Mouse (Mus musculus) MEL (cell line): ENCODE data around the gene Fbxl5. TPM values are rescaled to one million over a fixed set of nuclear protein-coding genes. Genes with fewer than 3 reads are reported as not detected.
A peak's percentile ranks its signal among the peaks of the same experiment; 100 is the strongest.

Experiments used
- DNase-seq: peaks from one replicate; pipeline ENCODE4 v3.0.0; 2011; ENCODE audit warnings: low read depth, low spot score
- H3K27ac ChIP-seq: 2 replicates; pipeline ENCODE4 v1.5.1; 2012; ENCODE audit warnings: low read depth, mild to moderate bottlenecking, control low read depth, low read length, moderate library complexity; ENCODE audit not compliant: control insufficient read depth
- H3K27me3 ChIP-seq, 2 experiments: fragments of 150-350 bp in 1 of 2; sonication (generic) in 1 of 2; 2 replicates each; pipeline ENCODE4 v1.6.1; 2012; ENCODE audit warnings: low read length in 2 of 2, mild to moderate bottlenecking in 2 of 2, improper control_type of control experiment in 1 of 2, moderate library complexity in 1 of 2; ENCODE audit not compliant: insufficient read depth in 2 of 2, control insufficient read depth in 1 of 2
- H3K36me3 ChIP-seq, 2 experiments: 2 replicates each; pipeline ENCODE4 v1.6.1; 2012 to 2014; ENCODE audit warnings: low read length in 2 of 2, improper control_type of control experiment in 1 of 2, inconsistent platforms in 1 of 2, mild to moderate bottlenecking in 1 of 2; ENCODE audit not compliant: insufficient read depth in 2 of 2, control insufficient read depth in 1 of 2
- H3K4me1 ChIP-seq, 2 experiments: fragments of 150-350 bp in 1 of 2; sonication (generic) in 1 of 2; 2 replicates each; pipeline ENCODE4 v1.6.1; 2012; ENCODE audit warnings: low read length in 2 of 2, improper control_type of control experiment in 1 of 2, mild to moderate bottlenecking in 1 of 2; ENCODE audit not compliant: insufficient read depth in 2 of 2, control insufficient read depth in 1 of 2
- H3K4me3 ChIP-seq, 2 experiments: fragments of 150-350 bp in 1 of 2; sonication (generic) in 1 of 2; 2 replicates each; pipeline ENCODE4 v1.5.1; 2012; ENCODE audit warnings: low read depth in 2 of 2, low read length in 2 of 2, mild to moderate bottlenecking in 2 of 2, moderate library complexity in 2 of 2, control low read depth in 1 of 2, improper control_type of control experiment in 1 of 2; ENCODE audit not compliant: control insufficient read depth in 1 of 2, insufficient read depth in 1 of 2
- H3K79me2 ChIP-seq: 2 replicates; pipeline ENCODE4 v1.6.1; 2012; ENCODE audit warnings: mild to moderate bottlenecking, low read length, moderate library complexity; ENCODE audit not compliant: control insufficient read depth, poor library complexity, insufficient read depth
- H3K9ac ChIP-seq: 2 replicates; pipeline ENCODE4 v1.6.1; 2012; ENCODE audit warnings: low read depth, mild to moderate bottlenecking, control low read depth, low read length, moderate library complexity; ENCODE audit not compliant: control insufficient read depth, poor library complexity, severe bottlenecking
- H3K9me3 ChIP-seq: fragments of 150-350 bp; sonication (generic); replicated peaks from 2 replicates; pipeline ENCODE4 v1.6.1; 2012; ENCODE audit warnings: mild to moderate bottlenecking, low read length, improper control_type of control experiment, moderate library complexity; ENCODE audit not compliant: insufficient read depth
- BHLHE40 ChIP-seq: IDR thresholded peaks from 2 replicates; pipeline ENCODE4 v1.6.1; 2012; ENCODE audit warnings: low read depth, mild to moderate bottlenecking, inconsistent platforms, low read length, improper control_type of control experiment, borderline replicate concordance
- CHD2 ChIP-seq: IDR thresholded peaks from 2 replicates; pipeline ENCODE4 v1.6.1; 2011; ENCODE audit warnings: low read length, improper control_type of control experiment
- CTCF ChIP-seq, 3 experiments: IDR thresholded peaks in 2 of 3; conservative IDR thresholded peaks in 1 of 3; 2 replicates each; pipeline ENCODE4 v1.5.1; 2011 to 2012; ENCODE audit warnings: low read length in 3 of 3, low read depth in 2 of 3, mild to moderate bottlenecking in 2 of 3, improper control_type of control experiment in 1 of 3, inconsistent platforms in 1 of 3, mixed read lengths in 1 of 3, moderate library complexity in 1 of 3; ENCODE audit not compliant: control insufficient read depth in 1 of 3, insufficient read depth in 1 of 3, poor library complexity in 1 of 3, severe bottlenecking in 1 of 3
- ELF1 ChIP-seq: IDR thresholded peaks from 2 replicates; pipeline ENCODE4 v1.6.1; 2014; ENCODE audit warnings: low read depth, mild to moderate bottlenecking, inconsistent platforms, low read length, improper control_type of control experiment, moderate library complexity
- EP300 ChIP-seq, 2 experiments: IDR thresholded peaks; 2 replicates each; pipeline ENCODE4 v1.6.1; 2011; ENCODE audit warnings: improper control_type of control experiment in 2 of 2, low read length in 2 of 2, low read depth in 1 of 2, mild to moderate bottlenecking in 1 of 2
- ETS1 ChIP-seq: IDR thresholded peaks from 2 replicates; pipeline ENCODE4 v1.6.1; 2012; ENCODE audit warnings: low read depth, mild to moderate bottlenecking, inconsistent platforms, low read length, improper control_type of control experiment, moderate library complexity
- KAT2A ChIP-seq: conservative IDR thresholded peaks from 2 replicates; pipeline ENCODE4 v1.6.1; 2012; ENCODE audit warnings: low read depth, low read length, improper control_type of control experiment, inconsistent platforms
- MAZ ChIP-seq: IDR thresholded peaks from 2 replicates; pipeline ENCODE4 v1.6.1; 2012; ENCODE audit warnings: low read depth, mild to moderate bottlenecking, inconsistent platforms, low read length, improper control_type of control experiment
- MEF2A ChIP-seq: IDR thresholded peaks from 2 replicates; pipeline ENCODE4 v1.6.1; 2014; ENCODE audit warnings: low read depth, mild to moderate bottlenecking, inconsistent platforms, low read length, improper control_type of control experiment; ENCODE audit not compliant: poor library complexity, insufficient replicate concordance, severe bottlenecking; ENCODE audit errors: extremely low read depth
- MXI1 ChIP-seq: IDR thresholded peaks from 2 replicates; pipeline ENCODE4 v1.6.1; 2011; ENCODE audit warnings: mild to moderate bottlenecking, low read depth, low read length, improper control_type of control experiment
- MYB ChIP-seq: IDR thresholded peaks from 2 replicates; pipeline ENCODE4 v1.6.1; 2011; ENCODE audit warnings: mild to moderate bottlenecking, low read depth, low read length, improper control_type of control experiment
- NRF1 ChIP-seq: IDR thresholded peaks from 2 replicates; pipeline ENCODE4 v1.6.1; 2014; ENCODE audit warnings: low read depth, mild to moderate bottlenecking, inconsistent platforms, low read length, improper control_type of control experiment, moderate library complexity; ENCODE audit not compliant: poor library complexity, insufficient read depth, severe bottlenecking
- RAD21 ChIP-seq: IDR thresholded peaks from 2 replicates; pipeline ENCODE4 v1.6.1; 2011; ENCODE audit warnings: mild to moderate bottlenecking, low read depth, low read length, improper control_type of control experiment
- RCOR1 ChIP-seq: IDR thresholded peaks from 2 replicates; pipeline ENCODE4 v1.6.1; 2012; ENCODE audit warnings: low read depth, mild to moderate bottlenecking, inconsistent platforms, low read length, improper control_type of control experiment
- SMC3 ChIP-seq: IDR thresholded peaks from 2 replicates; pipeline ENCODE4 v1.6.1; 2011; ENCODE audit warnings: low read depth, low read length, improper control_type of control experiment
- TAL1 ChIP-seq: IDR thresholded peaks from 2 replicates; pipeline ENCODE4 v1.6.1; 2012; ENCODE audit warnings: mild to moderate bottlenecking, inconsistent platforms, low read length, moderate library complexity, mixed read lengths
- UBTF ChIP-seq: IDR thresholded peaks from 2 replicates; pipeline ENCODE4 v1.6.1; 2012; ENCODE audit warnings: low read depth, mild to moderate bottlenecking, inconsistent platforms, low read length, improper control_type of control experiment, moderate library complexity, borderline replicate concordance; ENCODE audit not compliant: insufficient read depth
- ZC3H11A ChIP-seq: IDR thresholded peaks from 2 replicates; pipeline ENCODE4 v1.6.1; 2012; ENCODE audit warnings: low read depth, mild to moderate bottlenecking, inconsistent platforms, low read length, improper control_type of control experiment
- ZKSCAN1 ChIP-seq: IDR thresholded peaks from 2 replicates; pipeline ENCODE4 v1.6.1; 2012; ENCODE audit warnings: low read depth, mild to moderate bottlenecking, inconsistent platforms, low read length, improper control_type of control experiment, moderate library complexity
- polyA plus RNA-seq, 2 experiments: library from polyadenylated mRNA; stranded (reverse) in 1 of 2; unstranded in 1 of 2; fragments of >175 nt in 1 of 2; fragments of >200 nt in 1 of 2; gene quantifications; 2 replicates each; pipeline versions ENCODE4 v1.2.1 to v1.2.4; 2012; ENCODE audit warnings: low replicate concordance in 2 of 2, low read depth in 1 of 2; ENCODE audit not compliant: insufficient read length in 2 of 2, insufficient read depth in 1 of 2, missing spikeins in 1 of 2
- total RNA-seq: library from RNA; depleted of rRNA; stranded (reverse); fragments of 300-350 nt; gene quantifications from 2 replicates; pipeline ENCODE4 v1.2.3, GENCODE M21; 2012

The Fbxl5 gene
- total and polyA plus RNA-seq, 3 experiments = 22.8 to 25.7 TPM; not detected in 1

- Histone ChIP-seq H3K27me3 (no peaks in the 10 kb centered on the region), H3K9me3 (no peaks in the 10 kb centered on the region)
- TF ChIP-seq ETS1 (no peak), RAD21 (peak; percentile 62), SMC3 (peak; percentile 53), TAL1 (no peak), MXI1 (peak; percentile 26; the same call in 1 of the 2 replicates), UBTF (no peak), CTCF (IDR thresholded peaks at IDR 0.05 in 2 of 3, conservative IDR thresholded peaks at IDR 0.05 in 1 of 3; ENCODE audit: control insufficient read depth in 1 of 3, insufficient read depth in 1 of 3, low read depth in 2 of 3, low read length in 3 of 3, poor library complexity in 1 of 3, severe bottlenecking in 1 of 3) (peak; percentile 79 to 94 (median 85)), ELF1 (peak; percentile 79), MAZ (no peak; the same call in 1 of the 2 replicates), RCOR1 (peak; percentile 44; the same call in 1 of the 2 replicates), KAT2A (no peak), ZC3H11A (peak; percentile 30; the same call in 1 of the 2 replicates)
- TF ChIP-seq, all 39 proteins: peak for 7
- H3K4me1 ChIP-seq = peaks cover 0 to 2% of the 10 kb centered on the region in 2 experiments; a peak in 1 of 4 replicates
- H3K36me3 ChIP-seq = no peaks in the 10 kb centered on the region; a peak in 1 of 4 replicates
- H3K4me3 ChIP-seq = no peak overlapping the region
- no peak overlapping the region for H3K27ac ChIP-seq
- H3K79me2 ChIP-seq = no peaks in the 10 kb centered on the region
- DNase-seq = peak; percentile 76
- H3K9ac ChIP-seq = no peak overlapping the region
Observed at GRCm38 (mm10) chr5:43837372-43837771, 15.9 kb upstream of the Fbxl5 start.

GRCm38 (mm10) chr5:43836590-43836989 lies 15.2 kb upstream of the Fbxl5 start:
- no peak for DNase-seq
- TF ChIP-seq BHLHE40 (no peak), MYB (no peak), NRF1 (no peak), EP300 (IDR thresholded peaks at IDR 0.05; ENCODE audit: low read depth in 1 of 2, low read length in 2 of 2) (no peak), ELF1 (no peak), CHD2 (no peak), SMC3 (peak; percentile 39), TAL1 (no peak), CTCF (IDR thresholded peaks at IDR 0.05 in 2 of 3, conservative IDR thresholded peaks at IDR 0.05 in 1 of 3; ENCODE audit: control insufficient read depth in 1 of 3, insufficient read depth in 1 of 3, low read depth in 2 of 3, low read length in 3 of 3, poor library complexity in 1 of 3, severe bottlenecking in 1 of 3) (peak in 2 of 3 experiments; percentile 7 to 43; a peak in 2 of 6 replicates), ZKSCAN1 (no peak), MEF2A (no peak), MAZ (no peak), RAD21 (peak; percentile 9; the same call in 1 of the 2 replicates)
- peaks cover 0 to 2% of the 10 kb centered on the region in 2 experiments; a peak in 1 of 4 replicates for H3K4me1 ChIP-seq
- H3K79me2 ChIP-seq = no peaks in the 10 kb centered on the region
- no peak overlapping the region for H3K9ac ChIP-seq
- no peaks in the 10 kb centered on the region for H3K9me3 ChIP-seq
- H3K27me3 ChIP-seq = no peaks in the 10 kb centered on the region
- H3K36me3 ChIP-seq = no peaks in the 10 kb centered on the region; a peak in 1 of 4 replicates
- no peak overlapping the region for H3K4me3 ChIP-seq
- no peak overlapping the region for H3K27ac ChIP-seq
